Mouse (Mus musculus) c-Kit-negative CD71-positive TER-119-positive erythroid progenitor cells, embryonic 14.5 days (primary cell): ENCODE data around the gene Igfbp6.
"Not testable (repeated sequence)": the region's sequence is repeated elsewhere in the genome, so short reads cannot be mapped to it uniquely, and the experiment has no call there.

Experiments
- DNase-seq: peaks from one replicate; pipeline ENCODE4 v3.0.0-alpha.2; 2013; ENCODE audit warnings: low read depth, low spot score

Gene Igfbp6

DNA sequence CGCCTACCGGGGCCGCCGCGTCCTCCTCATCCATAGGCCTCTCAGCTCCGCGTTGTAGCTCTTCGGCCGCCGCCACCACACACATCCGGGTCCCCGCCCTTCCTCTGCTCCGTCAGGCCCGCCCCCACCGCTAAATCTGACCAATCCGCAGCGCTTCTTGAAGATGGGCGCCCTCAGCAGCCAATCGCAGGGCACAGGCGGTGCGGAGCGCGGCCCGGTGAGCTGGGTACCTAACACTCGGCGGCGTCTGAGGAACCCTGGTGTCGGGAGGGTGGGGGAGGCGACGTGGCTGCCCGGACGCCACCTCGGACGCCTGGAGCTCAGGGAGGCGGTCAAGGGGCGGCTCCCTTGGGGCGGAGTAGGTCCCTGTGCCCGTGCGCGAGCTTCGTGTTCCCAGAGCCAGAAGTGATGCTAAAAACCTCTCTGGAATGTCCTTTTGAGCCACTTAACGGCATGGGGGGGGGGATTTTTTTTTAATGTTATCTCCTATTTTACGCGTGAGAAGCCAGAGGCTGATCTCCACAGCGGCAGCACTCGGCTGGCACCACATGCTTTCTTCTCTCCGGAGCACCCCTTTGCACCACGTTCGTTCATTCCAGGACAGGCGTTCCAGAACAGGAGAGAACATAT lies 7.9 kb upstream of the Igfbp6 start, which contains the start of gene Spryd3:
Spryd3 (minus strand) TSS at position 106 of the 630 bp plus-strand sequence.
- peak; percentile 93 for DNase-seq

DNA sequence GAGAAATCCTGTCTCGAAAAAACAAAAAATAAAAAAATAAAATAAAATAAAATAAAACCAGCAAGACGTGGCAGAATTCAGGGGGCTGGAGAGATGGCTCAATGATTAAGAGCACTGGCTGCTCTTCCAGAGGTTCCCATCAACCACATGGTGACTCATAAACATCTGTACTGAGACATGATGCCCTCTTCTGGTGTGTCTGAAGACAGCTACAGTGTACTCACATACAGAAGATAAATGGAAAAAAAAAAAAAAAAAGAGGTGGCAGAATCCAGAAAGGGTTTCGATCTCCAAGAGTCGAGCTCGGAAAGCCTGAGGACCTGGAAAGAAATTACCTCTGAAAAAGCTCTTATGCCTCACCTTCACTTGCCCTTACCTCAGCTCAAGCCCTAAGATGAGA lies 3.0 kb upstream of the Igfbp6 start:
- no peak for DNase-seq

DNA sequence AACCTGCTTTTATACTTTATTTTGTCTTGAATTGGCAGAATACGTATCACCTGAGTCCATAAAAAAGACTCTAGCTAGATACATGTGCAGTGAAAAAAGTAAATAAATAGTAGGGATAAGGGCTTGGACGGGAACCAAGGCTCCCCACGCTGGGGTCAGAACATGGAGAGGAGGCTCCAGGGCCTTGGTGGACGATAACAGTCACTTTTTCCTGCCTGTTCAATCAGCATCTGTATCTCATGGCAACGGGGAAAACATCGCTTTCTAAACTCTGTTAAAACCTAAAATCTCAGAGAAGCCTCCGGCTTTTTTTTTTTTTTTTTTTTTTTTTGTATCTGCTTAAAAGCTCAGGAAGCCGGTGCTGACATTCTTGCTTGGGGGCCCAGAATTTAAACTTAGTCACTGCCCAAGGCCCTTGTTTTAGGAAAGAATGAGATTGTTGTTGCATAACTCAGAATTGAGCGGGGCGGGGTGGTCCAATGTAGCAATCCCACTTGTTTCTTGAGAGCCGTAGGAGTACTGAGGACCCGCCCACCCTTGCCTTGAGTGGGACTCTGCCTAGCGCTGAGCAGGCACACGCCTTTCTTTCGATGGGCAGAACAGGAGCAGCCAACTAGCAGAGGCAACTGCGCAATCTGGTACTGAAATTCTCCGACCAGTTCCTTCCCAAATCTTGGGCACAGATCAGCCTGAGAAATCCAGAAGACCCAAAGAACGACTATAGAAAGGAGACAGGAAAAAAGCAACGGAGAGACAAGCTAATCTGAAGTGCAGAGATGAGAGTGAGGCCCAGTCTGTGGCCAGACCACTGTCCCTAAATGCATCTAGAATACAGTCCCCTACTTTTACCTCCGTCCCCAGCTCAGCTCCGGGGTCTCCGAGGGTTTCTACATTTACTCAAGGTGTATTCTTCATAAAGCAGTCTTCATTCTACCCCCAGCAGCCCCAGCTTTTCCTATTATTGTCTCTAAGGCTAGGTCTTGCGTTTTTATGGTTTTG lies 949 bp upstream of the Igfbp6 start:
- no peak for DNase-seq

DNA sequence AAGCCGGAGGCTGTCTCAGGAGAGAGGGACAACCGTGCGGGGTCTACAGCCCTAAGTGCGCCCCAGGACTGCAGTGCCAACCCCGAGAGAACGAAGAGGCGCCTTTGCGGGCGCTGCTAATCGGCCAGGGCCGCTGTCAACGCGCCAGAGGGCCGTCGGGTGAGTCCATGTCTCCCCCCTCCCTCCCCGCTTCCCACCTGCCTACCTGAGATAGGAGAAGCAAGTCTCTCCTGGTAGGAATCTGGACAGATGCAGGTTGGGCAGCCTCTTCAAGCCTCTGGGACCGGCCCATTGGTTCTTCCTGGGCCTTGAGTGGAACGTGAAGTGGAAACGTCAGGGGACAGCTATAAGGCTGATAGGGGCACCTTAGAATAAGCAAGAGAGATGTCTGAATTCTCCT lies 564 bp downstream of the Igfbp6 start:
- no peak for DNase-seq

DNA sequence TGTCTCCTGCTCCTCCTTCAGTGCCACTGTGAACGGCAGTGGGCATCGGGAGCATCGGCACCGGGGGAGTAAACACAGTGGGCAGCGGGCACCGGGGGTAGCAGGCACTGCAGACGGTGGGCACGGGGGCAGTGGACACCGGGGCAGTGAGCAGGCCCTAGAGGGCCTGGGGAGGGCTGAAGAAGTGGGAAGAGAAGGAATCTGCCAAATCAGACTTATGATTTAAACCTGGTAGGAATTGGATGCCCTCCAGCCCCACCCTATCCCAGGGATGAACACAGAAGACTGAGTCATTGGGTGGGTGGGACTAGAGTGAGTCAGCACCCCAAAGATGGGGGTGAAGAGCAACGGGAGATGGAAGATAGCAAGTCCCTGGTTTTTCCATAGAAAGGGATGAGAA lies 1.2 kb downstream of the Igfbp6 start:
- DNase-seq = no peak

DNA sequence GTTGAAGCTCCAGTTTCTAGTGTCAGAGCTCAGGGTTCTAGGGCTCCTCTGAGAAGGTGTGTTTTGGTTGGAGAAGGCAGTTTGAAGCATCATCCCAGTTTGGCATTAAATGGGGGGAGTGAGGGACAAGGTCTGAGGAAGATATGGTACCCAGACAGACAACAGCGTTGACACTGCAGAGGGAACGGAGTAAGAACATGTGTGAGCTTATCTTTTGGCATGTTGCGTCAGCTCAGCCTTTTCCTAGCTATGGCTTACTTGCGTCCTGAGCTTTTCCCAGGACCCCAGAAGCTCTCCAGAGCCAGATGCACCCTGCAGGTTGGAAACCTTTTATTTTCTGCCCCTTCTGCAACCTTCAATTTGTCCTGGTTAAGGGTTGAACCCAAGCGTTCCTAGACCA lies 1.9 kb downstream of the Igfbp6 start:
- DNase-seq = no peak

DNA sequence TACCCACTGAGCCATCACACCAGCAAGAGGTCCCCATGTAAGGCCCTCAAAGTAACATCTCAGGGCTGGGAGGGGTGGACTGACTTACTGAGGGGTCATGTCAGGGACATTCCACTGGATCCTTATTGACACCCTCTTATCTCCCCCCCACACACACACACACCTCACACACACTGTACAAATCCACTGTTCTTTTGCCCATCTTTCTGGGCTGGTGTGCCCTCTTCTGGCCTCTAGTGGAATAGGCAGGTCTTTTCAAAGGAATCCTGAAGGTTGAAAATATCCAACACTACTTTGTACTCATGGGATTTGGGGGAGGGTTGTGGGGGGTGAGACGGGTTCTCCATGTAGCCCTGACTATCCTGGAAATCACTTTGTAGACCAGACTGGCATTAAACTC lies 2.7 kb downstream of the Igfbp6 start:
- DNase-seq = no peak

DNA sequence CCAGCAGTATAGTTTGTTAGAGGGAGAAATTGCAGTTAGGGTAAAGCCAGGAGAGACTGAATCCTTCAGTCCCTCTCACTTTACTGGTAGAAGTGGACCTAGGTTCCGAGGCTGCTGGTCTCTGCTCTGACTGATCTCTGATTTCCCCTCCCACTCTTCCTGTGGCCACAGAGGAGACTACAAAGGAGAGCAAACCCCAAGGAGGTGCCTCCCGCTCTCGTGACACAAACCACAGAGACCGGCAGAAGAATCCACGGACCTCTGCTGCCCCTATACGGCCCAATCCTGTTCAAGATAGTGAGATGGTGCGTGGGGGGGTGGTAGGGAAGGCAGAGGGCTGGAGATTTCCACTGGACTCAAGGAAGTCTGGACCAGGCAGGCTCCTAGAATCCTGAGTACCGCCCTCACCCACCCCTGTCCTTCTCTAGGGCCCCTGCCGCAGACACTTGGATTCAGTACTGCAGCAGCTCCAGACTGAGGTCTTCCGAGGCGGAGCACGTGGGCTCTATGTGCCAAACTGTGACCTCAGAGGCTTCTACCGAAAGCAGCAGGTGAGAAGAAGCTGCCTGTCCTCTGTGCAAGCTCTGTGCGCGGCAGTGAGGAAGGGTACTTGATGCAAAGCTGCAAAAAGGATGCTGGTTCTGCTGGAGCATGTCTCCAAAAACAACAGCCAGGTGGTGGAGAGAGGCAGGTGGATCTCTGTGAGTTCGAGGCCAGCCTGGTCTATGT lies 3.7 kb downstream of the Igfbp6 start:
- DNase-seq = no peak

DNA sequence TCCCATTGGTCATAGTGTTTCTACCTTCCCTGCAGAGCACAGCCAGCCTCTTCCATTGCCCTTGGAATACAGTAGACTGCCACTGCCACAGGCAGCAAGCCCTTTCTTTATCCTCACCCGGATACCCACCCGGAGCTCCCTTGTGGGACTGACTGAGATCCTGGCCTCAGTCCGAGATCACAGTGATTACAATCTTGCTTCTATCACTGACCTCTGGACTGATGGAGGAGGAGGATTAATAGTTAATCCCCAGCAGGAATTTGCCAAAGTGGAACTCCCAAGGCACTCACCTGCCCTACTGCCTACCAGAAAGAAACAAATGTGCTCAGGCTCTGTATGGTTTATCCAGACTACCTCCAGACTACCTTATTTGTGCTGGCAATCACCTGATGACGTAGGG lies 5.4 kb downstream of the Igfbp6 start:
- no peak for DNase-seq

DNA sequence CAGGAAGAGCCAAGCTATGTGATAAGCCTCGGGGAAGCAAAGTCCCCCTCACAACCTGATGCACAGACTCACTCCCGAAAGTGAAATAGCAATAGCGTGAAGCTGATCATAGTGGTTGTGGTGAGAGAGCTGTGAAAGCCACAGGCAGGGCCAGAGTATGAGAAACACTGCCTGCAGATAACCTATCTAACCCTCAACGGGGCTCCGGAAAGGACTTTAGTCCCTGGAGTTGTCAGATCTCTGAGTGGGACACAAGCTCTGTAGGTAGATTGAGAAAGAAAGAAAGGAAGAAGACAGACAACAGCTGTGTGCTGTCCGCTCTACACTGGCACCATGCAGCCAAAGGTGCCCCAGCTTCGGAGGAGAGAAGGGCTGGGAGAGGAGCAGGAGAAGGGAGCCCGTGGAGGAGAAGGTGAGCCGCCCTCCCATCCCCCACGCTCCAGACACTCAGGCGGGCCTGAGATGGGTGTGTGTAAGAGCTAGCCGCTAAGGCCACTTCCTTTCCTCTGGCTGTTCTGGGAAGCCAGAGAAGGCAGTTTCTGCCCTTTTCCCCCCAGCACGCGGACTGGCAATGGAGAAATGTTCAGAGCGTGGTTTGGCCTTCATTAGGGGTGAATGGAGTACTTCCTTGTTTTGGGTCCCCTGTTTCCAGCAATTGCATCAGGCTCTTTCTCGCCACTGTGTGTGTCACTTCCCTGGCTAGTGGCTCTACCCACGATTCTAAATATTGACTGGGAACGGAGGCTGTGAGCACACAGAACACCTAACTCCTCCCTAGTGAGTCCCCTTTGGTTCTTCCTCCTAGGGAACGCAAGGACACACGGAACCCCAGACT lies 6.4 kb downstream of the Igfbp6 start, which contains the start of gene Soat2:
Soat2 (plus strand) TSS at position 226 of the 835 bp plus-strand sequence.
- peak; percentile 46 for DNase-seq

DNA sequence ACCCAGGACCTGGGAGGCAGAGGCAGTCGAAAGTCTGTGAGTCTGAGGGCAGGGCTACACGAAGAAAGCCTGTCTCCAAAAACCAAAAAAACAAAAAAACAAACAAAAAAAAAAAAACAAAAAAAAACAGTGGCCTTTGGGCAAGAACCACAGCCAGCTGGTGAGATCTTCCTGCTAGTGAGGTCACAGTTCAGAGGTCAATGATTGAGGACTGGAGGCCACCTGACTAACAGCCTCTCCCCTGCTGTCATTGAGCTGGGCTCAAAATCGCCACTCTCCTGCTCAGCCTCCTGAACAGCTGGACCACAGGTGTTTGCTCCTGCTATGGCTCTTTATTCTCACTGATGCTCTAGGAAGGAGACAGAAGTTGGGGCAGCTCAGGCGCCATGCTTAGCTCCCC lies 8.5 kb downstream of the Igfbp6 start:
- no peak for DNase-seq

DNA sequence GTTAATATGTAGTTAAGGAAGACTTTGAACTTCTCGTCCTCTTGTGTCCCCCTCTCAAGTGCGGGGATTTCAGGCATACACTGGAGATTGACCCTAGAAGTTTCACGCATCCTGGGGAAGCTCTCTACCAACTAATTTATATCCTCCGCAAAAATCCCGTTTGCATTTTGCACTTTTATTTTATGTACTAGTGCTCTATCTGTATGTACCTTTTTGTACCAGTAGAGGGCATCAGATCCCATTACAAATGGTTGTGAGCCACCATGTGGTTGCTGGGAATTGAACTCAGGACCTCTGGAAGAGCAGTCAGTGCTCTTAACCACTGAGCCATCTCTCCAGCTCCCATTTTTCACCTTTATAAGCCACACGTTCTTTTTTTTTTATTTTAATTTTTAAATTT lies 10.8 kb downstream of the Igfbp6 start:
- DNase-seq = not testable (repeated sequence)

DNA sequence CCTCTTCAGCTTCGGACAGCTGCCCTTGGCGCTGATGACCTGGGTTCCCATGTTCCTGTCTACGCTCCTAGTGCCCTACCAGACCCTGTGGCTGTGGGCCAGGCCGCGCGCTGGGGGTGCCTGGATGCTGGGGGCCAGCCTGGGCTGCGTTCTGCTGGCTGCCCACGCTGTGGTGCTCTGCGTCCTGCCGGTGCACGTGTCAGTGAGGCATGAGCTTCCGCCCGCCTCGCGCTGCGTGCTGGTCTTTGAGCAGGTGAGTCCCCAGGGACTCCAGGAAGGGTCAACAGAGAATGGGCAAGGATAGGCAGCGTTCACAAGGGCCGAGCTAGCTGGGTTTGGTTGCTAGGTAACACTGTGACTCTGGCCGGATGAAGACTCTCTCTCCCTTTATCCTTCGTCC lies 12.7 kb downstream of the Igfbp6 start:
- DNase-seq = no peak

DNA sequence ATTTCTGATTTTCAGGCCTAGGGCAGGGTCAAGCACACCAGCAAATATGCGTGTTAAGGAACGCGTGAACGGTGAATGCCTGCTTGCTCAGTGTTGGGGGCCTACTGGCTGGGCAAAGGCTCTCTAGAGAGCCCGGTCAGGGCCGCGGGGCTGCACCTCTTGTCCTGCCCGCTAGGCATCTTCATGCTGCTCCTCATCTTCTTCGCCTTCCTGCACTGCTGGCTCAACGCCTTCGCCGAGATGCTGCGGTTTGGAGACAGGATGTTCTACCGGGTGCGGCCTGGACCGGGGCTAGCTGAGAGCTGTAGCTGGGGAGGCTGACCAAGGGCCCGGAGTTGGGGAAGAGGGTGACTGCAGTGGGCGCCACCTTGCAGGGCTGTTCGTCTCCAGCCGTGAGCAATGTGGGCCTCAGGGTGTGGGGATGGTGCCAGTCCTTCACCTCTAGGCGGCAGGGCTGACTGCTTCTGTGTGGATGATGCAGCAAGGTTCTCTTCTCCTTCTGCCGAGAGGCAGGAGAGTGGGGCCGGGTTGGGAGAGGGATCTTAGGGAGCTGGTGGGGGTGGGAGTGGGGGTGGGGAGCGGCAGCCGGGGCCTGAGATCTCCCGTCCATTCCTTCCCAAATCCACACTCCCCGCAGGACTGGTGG lies 16.4 kb downstream of the Igfbp6 start:
- no peak for DNase-seq

DNA sequence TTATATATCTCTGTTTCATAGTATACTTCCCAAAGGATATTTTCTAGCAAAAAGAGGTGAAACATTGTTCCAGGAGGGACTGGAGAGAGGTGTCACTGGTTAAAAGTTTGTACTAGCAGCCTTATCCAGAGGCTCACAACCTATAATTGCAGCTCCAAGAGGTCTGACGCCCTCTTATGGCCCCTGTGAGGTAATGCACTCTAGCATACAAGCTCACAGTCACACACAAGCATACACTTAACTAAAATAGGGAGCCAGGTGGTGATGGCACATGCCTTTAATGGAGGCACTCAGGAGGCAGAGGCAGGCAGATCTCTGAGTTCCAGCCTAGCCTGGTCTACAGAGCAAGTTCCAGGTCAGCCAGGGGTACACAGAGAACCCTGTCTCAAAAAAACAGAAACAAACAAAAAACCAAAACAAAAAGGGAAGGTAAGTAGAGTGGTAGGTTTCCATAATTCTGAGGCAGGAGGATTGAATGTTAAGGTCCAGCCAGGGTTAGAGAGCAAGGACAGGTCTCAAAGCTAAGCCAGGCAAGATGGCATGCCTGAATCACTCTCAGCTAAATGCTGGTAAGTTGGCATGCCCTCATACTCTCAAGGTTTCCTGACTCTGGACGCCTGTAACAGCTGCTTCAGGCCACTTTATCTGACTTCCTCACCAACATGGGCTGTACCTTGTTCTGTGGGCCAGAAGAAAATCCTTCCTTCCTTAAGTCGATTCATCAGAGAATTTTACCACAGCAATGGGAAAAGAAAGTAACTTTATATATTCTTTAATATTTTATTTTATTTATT lies 19.9 kb downstream of the Igfbp6 start:
- no peak for DNase-seq

DNA sequence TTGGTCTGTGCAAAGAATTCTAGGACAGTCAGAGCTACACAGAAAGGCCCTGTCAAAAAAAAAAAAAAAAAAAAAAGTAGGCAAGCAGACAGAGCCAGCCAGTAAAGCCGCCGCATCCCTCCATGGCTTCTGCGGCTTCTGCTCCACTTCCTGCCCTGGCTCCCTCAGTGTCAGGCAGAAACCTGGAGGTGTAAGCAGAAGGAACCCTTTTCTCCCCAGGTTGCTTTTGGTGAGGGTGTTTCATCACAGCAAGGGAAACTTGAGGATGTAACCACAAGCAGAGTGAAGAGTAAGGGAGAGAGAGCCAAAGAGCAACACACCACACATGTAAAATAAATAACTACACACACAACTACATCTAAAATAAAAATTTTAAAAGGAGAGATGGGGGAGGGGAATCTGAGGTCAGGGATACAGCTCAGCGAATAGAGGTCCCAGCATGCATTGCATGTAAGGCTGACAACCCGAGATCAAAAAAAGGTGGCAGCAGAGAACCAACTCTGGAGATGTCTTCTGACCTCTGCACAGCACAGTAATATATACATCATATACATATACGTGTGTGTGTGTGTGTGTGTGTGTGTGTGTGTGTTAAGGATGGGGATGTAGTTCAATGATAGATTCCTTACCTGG lies 21.4 kb downstream of the Igfbp6 start:
- no peak for DNase-seq

DNA sequence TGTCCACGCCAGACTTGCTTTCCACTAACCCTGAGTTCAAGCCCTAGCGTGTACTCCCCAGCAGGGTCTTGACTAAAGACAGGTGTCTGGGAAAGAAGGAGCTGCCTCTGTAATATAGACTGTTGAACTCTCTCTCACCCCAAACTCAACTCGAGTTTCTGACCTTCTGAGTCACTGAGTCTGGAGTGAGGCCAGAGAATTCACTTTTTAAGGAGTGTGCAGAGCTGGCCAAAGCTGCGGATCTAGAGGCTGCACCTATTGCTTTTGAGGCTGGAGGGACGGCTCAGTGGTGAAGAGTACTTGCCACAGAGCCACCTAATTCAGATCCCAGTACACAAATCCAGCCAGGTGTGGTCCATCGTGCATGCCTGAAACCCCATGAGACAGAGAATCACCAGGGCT lies 23.5 kb downstream of the Igfbp6 start:
- DNase-seq = no peak

DNA sequence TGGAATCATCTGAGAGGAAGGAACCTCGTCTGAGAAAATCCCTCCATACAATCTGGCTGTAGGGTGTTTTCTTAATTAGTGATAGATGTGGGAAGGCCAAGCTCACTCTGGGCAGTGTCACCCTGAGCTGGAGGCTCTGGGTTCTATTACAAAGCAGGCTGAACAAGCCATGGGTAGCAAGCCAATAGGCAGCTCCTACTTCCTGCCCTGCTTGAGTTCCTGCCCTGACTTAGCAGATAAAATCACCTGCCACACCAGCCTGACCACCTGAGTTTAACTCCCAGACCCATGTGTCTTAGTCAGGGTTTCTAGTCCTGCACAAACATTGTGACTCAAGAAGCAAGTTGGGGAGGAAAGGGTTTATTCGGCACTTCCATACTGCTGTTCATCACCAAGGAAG lies 24.9 kb downstream of the Igfbp6 start:
- no peak for DNase-seq

DNA sequence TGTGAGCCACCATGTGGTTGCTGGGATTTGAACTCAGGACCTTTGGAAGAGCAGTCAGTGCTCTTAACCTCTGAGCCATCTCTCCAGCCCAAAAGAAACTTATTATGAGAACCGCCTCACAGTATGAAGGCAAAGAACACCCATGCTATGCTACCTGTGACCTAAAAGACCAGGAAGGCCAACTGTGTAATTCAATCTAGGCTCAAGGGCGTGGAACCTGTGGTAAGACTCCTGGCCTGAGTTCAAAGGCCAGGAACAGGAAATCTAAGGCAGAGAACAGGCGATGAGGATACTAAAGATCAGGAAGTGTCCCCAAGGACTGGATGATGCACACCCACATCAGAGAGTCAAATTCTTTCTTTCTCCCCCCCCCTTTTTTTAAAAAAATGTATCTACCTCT lies 29.4 kb downstream of the Igfbp6 start:
- no peak for DNase-seq
